Mouse (Mus musculus): ENCODE measurements around the gene Zfp512b. TPM values are rescaled to one million over a fixed set of nuclear protein-coding genes. Genes with fewer than 3 reads are reported as not detected.

The Zfp512b gene
- 12.7 and 15.7 TPM in 2 replicates for polyA plus RNA-seq (2012; rRNA removed)

DNA sequence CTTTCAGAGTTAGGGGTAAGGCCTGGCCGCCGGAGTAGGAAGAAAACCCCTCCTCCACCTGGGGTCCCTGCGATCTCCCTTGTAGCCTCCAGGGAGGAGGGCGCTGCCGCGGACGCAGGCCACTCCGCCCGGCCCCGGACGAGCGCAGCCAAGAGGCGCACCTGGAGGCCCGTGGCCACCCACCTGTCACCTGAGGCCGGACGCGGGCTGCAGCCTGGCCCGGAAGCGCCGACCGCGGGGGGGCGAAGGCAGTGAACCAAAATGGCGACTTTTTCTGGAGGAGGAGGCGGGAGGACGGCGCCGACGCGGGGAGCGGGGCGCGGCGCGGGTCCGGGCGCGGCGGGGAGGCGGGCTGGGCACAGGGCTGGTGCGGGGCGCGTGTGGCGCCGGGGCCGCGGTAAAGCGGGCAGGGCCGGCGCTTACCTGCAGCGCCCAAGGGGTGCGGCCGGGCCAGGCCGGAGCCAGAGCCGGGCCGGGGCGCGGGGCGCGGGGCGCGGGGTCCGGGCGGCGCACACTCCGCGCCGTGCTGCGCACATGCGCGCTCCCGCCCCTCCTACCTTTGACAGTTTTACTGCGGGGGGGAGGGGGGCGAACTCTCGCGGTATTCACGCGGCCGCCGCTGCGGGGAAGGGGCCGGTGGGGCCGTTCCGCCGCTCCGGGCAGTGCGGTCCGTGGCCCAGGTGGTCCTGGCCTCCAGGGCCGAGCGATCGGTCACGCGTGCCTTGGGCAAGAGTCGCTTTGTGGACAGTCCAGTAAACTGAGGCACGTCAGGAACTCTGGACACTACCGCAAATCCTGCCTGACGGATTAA, at the start of gene Zfp512b:
TSS of gene Zfp512b (minus strand) at position 573 of the 811 bp plus-strand sequence.
- H3K4me1 ChIP-seq (ENCODE audit: control insufficient read depth, insufficient read depth, insufficient read length, low read length): no peaks in the 10 kb centered on the region; the same call in 1 of the 2 replicates

GRCm38 (mm10) chr2:181635865-181636264, 43.3 kb upstream of the Zfp512b start:
- 86% methylated on average over 3 of the region's 3 CpGs for WGBS
- Histone ChIP-seq H3K27ac (ENCODE audit: insufficient read depth, low read depth, low read length) (no peak overlapping the region), H3K4me3 (ENCODE audit: low read depth, low read length) (no peak overlapping the region), H3K4me1 (ENCODE audit: control insufficient read depth, insufficient read depth, insufficient read length, low read length) (no peaks in the 10 kb centered on the region), H3K36me3 (ENCODE audit: control insufficient read depth, insufficient read depth, low read length) (peaks cover 71% of the 10 kb centered on the region), H3K27me3 (ENCODE audit: control insufficient read depth, insufficient read depth, low read length) (no peaks in the 10 kb centered on the region)
- TF ChIP-seq CTCF (IDR thresholded peaks at IDR 0.05; ENCODE audit: extremely low read depth, insufficient read length, insufficient replicate concordance, low read depth, low read length) (no peak), POLR2A (IDR thresholded peaks at IDR 0.05; ENCODE audit: low read depth, low read length) (no peak)

More for the DNA sequence above, at the start of gene Zfp512b:
- Histone ChIP-seq H3K27ac (ENCODE audit: insufficient read depth, low read depth, low read length) (peak within 1 kb of the TSS; percentile 25; the same call in 1 of the 2 replicates), H3K4me3 (ENCODE audit: low read depth, low read length) (peak within 1 kb of the TSS; percentile 74), H3K27me3 (ENCODE audit: control insufficient read depth, insufficient read depth, low read length) (no peaks in the 10 kb centered on the region), H3K36me3 (ENCODE audit: control insufficient read depth, insufficient read depth, low read length) (peaks cover 4% of the 10 kb centered on the region; the same call in 1 of the 2 replicates)
- TF ChIP-seq POLR2A (IDR thresholded peaks at IDR 0.05; ENCODE audit: low read depth, low read length): no peak; the same call in 1 of the 2 replicates
- WGBS: 1% methylated on average over 78 of the region's 97 CpGs

- Histone ChIP-seq H3K27ac (ENCODE audit: insufficient read depth, low read depth, low read length) (no peak overlapping the region), H3K4me3 (ENCODE audit: low read depth, low read length) (no peak overlapping the region), H3K27me3 (ENCODE audit: control insufficient read depth, insufficient read depth, low read length) (no peaks in the 10 kb centered on the region), H3K4me1 (ENCODE audit: control insufficient read depth, insufficient read depth, insufficient read length, low read length) (no peaks in the 10 kb centered on the region), H3K36me3 (ENCODE audit: control insufficient read depth, insufficient read depth, low read length) (peaks cover 66% of the 10 kb centered on the region)
- no peak for TF ChIP-seq POLR2A (IDR thresholded peaks at IDR 0.05; ENCODE audit: low read depth, low read length)
- WGBS: 97% methylated on average over 6 of the region's 6 CpGs
These were observed 40.0 kb upstream of the Zfp512b start for GRCm38 (mm10) chr2:181632624-181633023.

GRCm38 (mm10) chr2:181628471-181628870, 35.9 kb upstream of the Zfp512b start:
- H3K4me3 ChIP-seq (ENCODE audit: low read depth, low read length): no peak overlapping the region
- no peaks in the 10 kb centered on the region for H3K27me3 ChIP-seq (ENCODE audit: control insufficient read depth, insufficient read depth, low read length)
- no peak for TF ChIP-seq CTCF (IDR thresholded peaks at IDR 0.05; ENCODE audit: extremely low read depth, insufficient read length, insufficient replicate concordance, low read depth, low read length)
- no peak for TF ChIP-seq POLR2A (IDR thresholded peaks at IDR 0.05; ENCODE audit: low read depth, low read length)
- no peaks in the 10 kb centered on the region for H3K4me1 ChIP-seq (ENCODE audit: control insufficient read depth, insufficient read depth, insufficient read length, low read length)
- peaks cover 46% of the 10 kb centered on the region for H3K36me3 ChIP-seq (ENCODE audit: control insufficient read depth, insufficient read depth, low read length)
- H3K27ac ChIP-seq (ENCODE audit: insufficient read depth, low read depth, low read length): no peak overlapping the region

DNA sequence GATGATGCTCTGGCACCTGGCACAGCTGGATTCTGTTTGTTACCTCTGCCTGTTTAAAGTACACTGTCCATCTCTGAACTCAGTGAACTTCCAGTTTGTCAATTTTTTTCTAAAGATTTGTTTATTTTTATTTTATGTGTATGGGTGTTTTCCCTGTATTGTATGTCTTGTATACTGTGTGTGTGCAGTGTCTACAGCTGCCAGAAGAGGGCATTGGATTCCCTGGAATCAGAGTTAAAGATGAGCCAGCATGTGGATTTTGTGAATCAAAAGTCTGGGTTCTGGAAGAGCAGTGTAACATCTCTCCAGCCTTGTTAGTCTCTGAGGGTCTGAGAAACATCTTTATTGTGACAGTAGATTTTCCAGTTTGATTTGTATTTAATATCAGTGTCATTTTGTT, 30.8 kb upstream of the Zfp512b start:
- H3K4me3 ChIP-seq (ENCODE audit: low read depth, low read length): no peak overlapping the region
- TF ChIP-seq POLR2A (IDR thresholded peaks at IDR 0.05; ENCODE audit: low read depth, low read length) (no peak), CTCF (IDR thresholded peaks at IDR 0.05; ENCODE audit: extremely low read depth, insufficient read length, insufficient replicate concordance, low read depth, low read length) (no peak)
- H3K27ac ChIP-seq (ENCODE audit: insufficient read depth, low read depth, low read length): no peak overlapping the region
- H3K4me1 ChIP-seq (ENCODE audit: control insufficient read depth, insufficient read depth, insufficient read length, low read length): no peaks in the 10 kb centered on the region
- H3K27me3 ChIP-seq (ENCODE audit: control insufficient read depth, insufficient read depth, low read length): no peaks in the 10 kb centered on the region
- H3K36me3 ChIP-seq (ENCODE audit: control insufficient read depth, insufficient read depth, low read length): peaks cover 43% of the 10 kb centered on the region

- no peaks in the 10 kb centered on the region for H3K27me3 ChIP-seq (ENCODE audit: control insufficient read depth, insufficient read depth, low read length)
- H3K4me1 ChIP-seq (ENCODE audit: control insufficient read depth, insufficient read depth, insufficient read length, low read length): no peaks in the 10 kb centered on the region
- H3K4me3 ChIP-seq (ENCODE audit: low read depth, low read length): no peak overlapping the region
- no peak overlapping the region for H3K27ac ChIP-seq (ENCODE audit: insufficient read depth, low read depth, low read length)
- no peak for TF ChIP-seq POLR2A (IDR thresholded peaks at IDR 0.05; ENCODE audit: low read depth, low read length)
- TF ChIP-seq CTCF (IDR thresholded peaks at IDR 0.05; ENCODE audit: extremely low read depth, insufficient read length, insufficient replicate concordance, low read depth, low read length): no peak
- 87% methylated on average over 5 of the region's 5 CpGs for WGBS
- peaks cover 34% of the 10 kb centered on the region for H3K36me3 ChIP-seq (ENCODE audit: control insufficient read depth, insufficient read depth, low read length)
These were observed 26.3 kb upstream of the Zfp512b start for GRCm38 (mm10) chr2:181618761-181619495.

GRCm38 (mm10) chr2:181602367-181602766, 9.8 kb upstream of the Zfp512b start:
- no peak overlapping the region for H3K27ac ChIP-seq (ENCODE audit: insufficient read depth, low read depth, low read length)

More at GRCm38 (mm10) chr2:181602367-181602766, 9.8 kb upstream of the Zfp512b start:
- peaks cover 12% of the 10 kb centered on the region; the same call in 1 of the 2 replicates for H3K4me1 ChIP-seq (ENCODE audit: control insufficient read depth, insufficient read depth, insufficient read length, low read length)
- TF ChIP-seq POLR2A (IDR thresholded peaks at IDR 0.05; ENCODE audit: low read depth, low read length) (no peak), CTCF (IDR thresholded peaks at IDR 0.05; ENCODE audit: extremely low read depth, insufficient read length, insufficient replicate concordance, low read depth, low read length) (no peak)
- no peak overlapping the region for H3K4me3 ChIP-seq (ENCODE audit: low read depth, low read length)
- 66% methylated on average over 4 of the region's 4 CpGs for WGBS
- H3K36me3 ChIP-seq (ENCODE audit: control insufficient read depth, insufficient read depth, low read length): no peaks in the 10 kb centered on the region
- H3K27me3 ChIP-seq (ENCODE audit: control insufficient read depth, insufficient read depth, low read length): no peaks in the 10 kb centered on the region
